Mouse (Mus musculus) heart, adult 11 months (tissue): ENCODE measurements at regions not wholly inside any gene's neighbourhood (a gene's known extent, or its start where the extent isn't known, plus 50 kb on each side); places are given as distances from the start of the nearest gene placed in this dataset.

Experiments
- DNase-seq: peaks from one replicate; pipeline ENCODE4 v3.0.0; 2022

GRCm38 (mm10) chr12:109539046-109539445 is 61.1 kb downstream of the Rtl1 start:
- no peak for DNase-seq

- DNase-seq, result no peak
Observed at GRCm38 (mm10) chr12:109538641-109539040, 61.5 kb downstream of the Rtl1 start.

GRCm38 (mm10) chr12:109536536-109536935 is 63.6 kb downstream of the Rtl1 start:
- no peak for DNase-seq

GRCm38 (mm10) chr12:109532392-109532791 is 67.7 kb downstream of the Rtl1 start:
- no peak for DNase-seq

- DNase-seq, result peak; percentile 89
Observed at GRCm38 (mm10) chr12:109531347-109532023, 68.6 kb downstream of the Rtl1 start.

- DNase-seq, result no peak
Observed at GRCm38 (mm10) chr12:109530215-109531050, 69.7 kb downstream of the Rtl1 start.

- no peak for DNase-seq
Observed at GRCm38 (mm10) chr12:109529501-109529900, 70.6 kb downstream of the Rtl1 start.

- no peak for DNase-seq
Observed at GRCm38 (mm10) chr12:109528966-109529365, 71.2 kb downstream of the Rtl1 start.

GRCm38 (mm10) chr12:109528263-109528545 is 71.9 kb downstream of the Rtl1 start:
- no peak for DNase-seq

GRCm38 (mm10) chr12:109527414-109528262 is 72.5 kb downstream of the Rtl1 start:
- DNase-seq, result no peak

GRCm38 (mm10) chr12:109525613-109526012 is 73.0 kb downstream of the Dlk1 start:
- DNase-seq, result no peak

- DNase-seq, result no peak
Observed at GRCm38 (mm10) chr12:109521199-109521780, 68.7 kb downstream of the Dlk1 start.

- DNase-seq, result no peak
Observed at GRCm38 (mm10) chr12:109520414-109520813, 67.8 kb downstream of the Dlk1 start.

- no peak for DNase-seq
Observed at GRCm38 (mm10) chr12:109519838-109520237, 67.2 kb downstream of the Dlk1 start.

- DNase-seq, result no peak
Observed at GRCm38 (mm10) chr12:109518413-109519021, 65.9 kb downstream of the Dlk1 start.

- DNase-seq, result no peak
Observed at GRCm38 (mm10) chr12:109517764-109518163, 65.1 kb downstream of the Dlk1 start.

GRCm38 (mm10) chr12:109516961-109517360 is 64.3 kb downstream of the Dlk1 start:
- DNase-seq, result no peak

- DNase-seq, result no peak
Observed at GRCm38 (mm10) chr12:109514292-109514818, 61.7 kb downstream of the Dlk1 start.
